Mouse (Mus musculus): ENCODE data around the gene Heg1.
A peak's percentile ranks its signal among the peaks of the same experiment; 100 is the strongest.

Gene Heg1

DNA sequence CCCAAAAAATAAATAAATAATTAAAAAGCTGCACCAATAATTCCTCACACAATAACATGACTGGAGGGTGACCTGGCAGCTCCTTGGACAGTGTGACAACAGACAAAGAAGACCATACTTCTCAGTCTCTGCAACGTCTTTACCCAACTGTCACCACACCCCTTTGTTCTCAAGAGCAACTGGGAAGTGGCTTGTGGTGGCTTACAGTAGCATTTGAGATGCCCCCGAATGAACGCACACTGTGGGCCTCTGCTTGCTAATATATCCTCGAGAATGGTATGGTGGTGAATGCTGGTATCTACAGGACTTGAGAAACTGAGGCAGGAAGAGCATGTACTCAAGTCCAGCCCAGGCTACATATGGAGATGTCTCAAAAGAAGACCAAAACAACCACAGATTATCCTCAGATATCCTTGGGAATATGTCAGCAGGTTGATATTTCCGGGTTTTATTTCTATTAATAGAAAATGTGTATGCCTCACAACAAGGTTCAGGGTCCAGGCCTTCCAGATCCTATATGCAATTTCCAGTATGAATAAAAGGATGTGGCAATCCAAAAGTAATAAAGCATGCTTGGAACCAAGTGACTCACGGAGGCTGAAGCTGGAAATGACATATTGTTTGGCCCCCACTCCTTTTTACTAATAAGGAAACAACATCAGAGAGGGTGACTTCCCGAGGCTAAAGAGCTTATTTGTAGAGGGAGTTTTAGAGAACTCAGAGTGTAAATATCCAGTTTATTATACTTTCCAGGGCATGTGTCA lies 92.8 kb downstream of the Heg1 start:
- DNase-seq, result no peak

DNA sequence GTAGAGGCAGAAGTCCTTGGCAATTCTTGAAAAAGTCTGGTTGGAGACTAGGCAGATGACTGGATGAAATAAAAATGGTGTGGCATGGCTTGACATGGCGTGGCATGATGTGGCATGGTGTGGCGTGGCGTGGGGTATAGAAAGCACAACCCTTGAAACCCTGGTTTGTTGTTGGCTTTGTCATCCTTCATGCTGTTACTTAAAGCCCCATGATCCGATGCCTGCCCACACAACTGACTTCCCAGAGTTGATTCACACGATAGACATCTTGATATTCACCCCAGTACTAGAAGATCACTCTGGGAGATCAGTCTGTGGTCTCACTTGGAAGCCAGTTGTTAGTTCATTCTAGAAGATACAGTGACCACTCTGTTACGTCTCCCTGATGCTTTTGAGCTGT lies 93.4 kb downstream of the Heg1 start:
- DNase-seq, result no peak

- no peak for DNase-seq
These were observed 97.9 kb downstream of the Heg1 start for GRCm38 (mm10) chr16:33781789-33782728.

- no peak for DNase-seq
These were observed 98.5 kb downstream of the Heg1 start for GRCm38 (mm10) chr16:33782729-33783091.

GRCm38 (mm10) chr16:33784547-33784946 lies 100.4 kb downstream of the Heg1 start:
- no peak for DNase-seq

DNA sequence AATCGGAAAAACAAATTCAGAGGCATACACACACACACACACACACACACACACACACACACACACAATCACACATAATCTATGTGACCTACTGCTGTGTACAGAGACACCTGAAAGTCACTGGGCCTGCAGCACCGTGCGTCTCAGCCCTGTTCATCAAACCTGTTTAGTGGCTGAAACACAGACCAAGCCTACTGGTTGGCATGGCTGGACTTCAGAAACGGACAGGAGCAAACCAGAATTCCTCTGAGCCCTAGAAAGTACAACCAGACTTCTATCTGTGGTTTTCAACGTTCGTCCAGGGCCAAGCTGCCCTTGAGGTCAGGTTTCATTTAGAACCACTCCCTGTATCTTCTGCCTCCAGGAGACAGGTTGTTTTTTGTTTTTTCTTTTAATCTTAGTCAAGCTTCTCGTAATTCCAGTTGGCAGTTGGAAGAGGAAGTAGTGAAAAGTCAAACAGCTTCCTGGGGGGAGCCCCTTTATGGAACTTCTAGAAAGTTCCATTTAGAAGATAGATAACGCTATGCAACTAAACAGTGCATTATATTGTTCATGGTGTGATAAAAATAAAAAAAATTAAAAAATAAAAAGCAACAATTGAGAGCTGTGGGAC lies 101.0 kb downstream of the Heg1 start:
- no peak for DNase-seq

DNA sequence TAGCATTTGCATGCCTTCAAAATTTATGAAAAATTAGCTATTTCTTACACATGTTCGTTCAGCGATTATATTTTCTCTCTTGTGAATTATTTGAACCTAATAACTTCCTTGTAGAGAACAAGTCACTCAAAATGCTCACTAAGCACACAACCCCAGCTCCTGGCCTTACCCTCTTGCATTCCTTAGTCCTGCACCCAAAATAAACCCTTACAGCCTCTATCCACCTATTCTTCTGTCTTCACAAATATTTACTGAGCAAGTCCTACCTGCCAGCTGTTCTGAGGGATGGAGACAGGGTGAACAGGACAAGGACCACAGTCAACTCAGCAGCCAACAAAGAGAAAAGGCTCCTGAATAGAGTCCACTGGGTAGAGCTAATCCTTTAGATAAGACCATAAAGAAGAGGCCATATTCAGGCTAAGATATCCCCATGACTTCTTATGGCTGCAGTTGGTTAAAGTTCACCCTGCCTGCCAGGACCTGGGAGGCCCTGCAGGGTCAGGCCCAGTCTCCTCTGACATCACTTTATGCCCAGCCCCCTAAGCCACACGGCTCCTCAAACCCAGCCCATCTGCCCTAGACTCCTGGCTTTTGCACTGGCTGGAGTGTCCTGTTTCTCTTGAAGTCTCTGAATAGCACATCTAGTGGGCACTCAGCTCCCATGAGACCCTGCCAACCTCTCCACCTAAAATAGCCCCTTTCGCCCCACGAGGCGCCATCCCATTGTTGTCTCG lies 102.7 kb downstream of the Heg1 start:
- DNase-seq, result no peak

- no peak for DNase-seq
These were observed 109.9 kb downstream of the Heg1 start, which contains the start of gene Muc13 for GRCm38 (mm10) chr16:33793846-33794791. Gene Muc13, plus strand, starts transcription at chr16:33794037.

DNA sequence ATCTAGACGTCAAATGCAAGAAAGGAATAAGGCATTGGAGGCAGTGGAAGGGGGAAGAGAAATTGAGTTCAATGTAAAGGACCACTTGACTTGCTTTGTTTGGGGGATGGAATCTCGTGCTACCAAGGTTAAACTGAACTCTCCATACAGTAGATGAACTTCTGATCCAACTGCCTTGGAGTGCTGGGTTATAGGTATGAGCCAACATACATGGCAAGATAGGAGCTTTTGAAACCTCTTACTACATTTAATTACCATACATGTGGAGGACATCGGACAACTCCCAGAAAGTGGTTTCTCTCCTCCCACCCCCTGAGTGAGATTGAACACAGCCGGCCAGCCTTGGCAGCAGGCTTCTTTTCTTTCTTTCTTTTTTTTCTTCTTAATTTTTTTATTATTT lies 110.9 kb downstream of the Heg1 start:
- no peak for DNase-seq

- no peak for DNase-seq
These were observed 111.7 kb downstream of the Heg1 start for GRCm38 (mm10) chr16:33795887-33796286.

DNA sequence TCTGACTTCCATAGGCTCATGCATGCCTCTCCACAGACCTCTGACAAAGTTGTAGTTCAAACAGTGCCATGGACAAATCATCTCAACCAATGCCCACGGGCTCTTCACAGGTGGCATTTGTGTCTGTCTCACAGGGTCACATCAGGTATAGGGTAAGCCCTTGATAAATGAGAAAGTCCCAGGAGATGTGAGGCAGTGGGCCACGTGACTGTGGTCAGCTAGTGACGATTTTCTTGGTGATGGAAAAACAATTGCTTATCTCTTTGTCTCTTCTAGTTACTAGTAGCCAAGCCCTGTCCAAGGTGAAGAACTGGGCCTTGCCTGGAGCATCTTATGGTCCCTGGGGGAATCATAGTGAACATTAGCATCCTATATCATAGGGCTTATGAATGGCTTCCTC lies 112.6 kb downstream of the Heg1 start:
- DNase-seq, result no peak

- peak; percentile 57 for DNase-seq
These were observed 113.7 kb downstream of the Heg1 start for GRCm38 (mm10) chr16:33797860-33798259.

- no peak for DNase-seq
These were observed 125.8 kb downstream of the Heg1 start for GRCm38 (mm10) chr16:33810002-33810401.

- DNase-seq, result no peak
These were observed 134.4 kb downstream of the Heg1 start for GRCm38 (mm10) chr16:33818413-33819165.

DNA sequence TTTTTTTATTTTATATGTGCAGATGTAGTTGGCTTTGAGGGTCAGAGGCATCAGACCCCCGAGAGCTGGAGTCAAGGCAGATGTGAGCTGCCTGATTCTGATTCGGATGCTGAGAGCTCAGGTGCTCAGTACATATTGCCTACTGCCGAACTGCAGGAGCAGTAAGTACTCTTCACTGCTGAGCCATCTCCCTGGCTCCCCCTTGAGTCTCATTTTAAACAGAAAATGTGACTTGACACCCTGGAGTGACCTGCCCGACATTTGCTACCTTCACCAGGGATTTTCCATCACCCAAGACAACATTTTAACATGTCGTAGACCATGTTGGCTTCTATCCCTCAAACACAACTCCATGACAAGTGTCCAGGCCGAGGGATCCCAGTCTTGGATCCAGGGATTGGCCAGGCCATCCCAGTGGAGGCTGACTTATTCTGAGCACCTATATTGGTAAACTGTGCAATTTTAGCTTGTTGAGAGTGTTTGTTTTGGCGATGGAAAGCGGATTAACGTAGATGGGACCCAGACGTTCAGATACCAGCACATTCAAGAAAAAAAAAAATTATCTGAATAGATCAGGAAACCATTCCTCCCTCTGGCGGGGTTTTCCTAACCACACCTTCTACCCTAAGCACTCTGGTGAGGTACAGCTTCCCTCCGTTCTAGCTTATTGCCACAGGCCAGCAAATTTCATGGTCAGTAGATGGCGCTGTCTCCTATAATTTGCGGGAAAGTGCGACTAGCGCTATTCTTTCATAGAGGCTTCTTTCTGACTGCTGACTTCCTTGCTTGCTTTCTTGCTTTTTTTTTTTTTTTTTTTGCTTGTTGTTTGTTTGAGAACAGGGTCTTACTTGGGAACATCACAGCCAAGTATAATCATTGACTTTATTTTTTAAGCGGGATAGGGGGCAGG lies 136.4 kb downstream of the Heg1 start:
- peak; percentile 90 for DNase-seq
